Mouse (Mus musculus) testis, postnatal 14 days (tissue): Measurements from ENCODE around the gene Slc4a1.
"Not testable (repeated sequence)": the region's sequence is repeated elsewhere in the genome, so short reads cannot be mapped to it uniquely, and the experiment has no call there.

ENCODE experiments used
- DNase-seq: peaks from one replicate; pipeline ENCODE4 v3.0.0; 2021; ENCODE audit warnings: low spot score

Gene Slc4a1

DNA sequence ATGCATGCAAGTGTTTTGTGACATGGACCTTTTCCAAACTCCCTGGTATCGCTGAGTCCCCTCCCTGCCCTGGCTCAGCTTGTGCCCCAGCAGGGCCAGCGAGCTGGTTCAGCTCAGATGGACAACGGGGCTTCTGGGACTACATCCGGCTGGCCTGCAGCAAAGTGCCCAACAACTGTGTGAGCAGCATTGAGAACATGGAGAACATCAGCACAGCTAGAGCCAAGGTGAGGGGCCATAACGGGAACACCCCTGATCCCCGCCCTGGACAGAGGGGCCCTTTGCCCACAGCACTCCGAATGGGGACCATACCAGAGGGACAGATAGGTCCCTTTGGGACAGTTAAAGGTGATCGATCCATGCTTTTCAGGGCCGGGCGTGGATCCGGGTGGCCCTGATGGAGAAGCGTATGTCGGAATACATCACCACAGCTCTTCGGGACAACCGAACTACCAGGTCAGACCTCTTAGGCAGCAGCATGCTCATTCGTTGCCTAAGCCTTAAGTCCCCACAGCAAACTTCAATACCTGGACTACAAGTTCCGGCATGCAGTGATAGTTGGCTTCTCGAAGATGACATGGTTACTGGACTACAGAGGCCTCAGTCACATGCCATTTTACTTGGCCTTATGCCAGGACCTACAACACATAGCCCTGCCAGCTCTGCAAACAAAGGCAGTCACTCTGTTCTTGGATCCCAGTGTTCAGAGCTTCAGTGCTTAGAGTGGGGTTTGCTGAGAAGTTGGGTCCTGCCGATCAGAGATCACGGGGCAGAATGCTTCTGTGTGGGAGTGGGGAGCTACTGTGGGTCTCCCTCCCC, 32.2 kb upstream of the Slc4a1 start:
- peak; percentile 12 for DNase-seq

DNA sequence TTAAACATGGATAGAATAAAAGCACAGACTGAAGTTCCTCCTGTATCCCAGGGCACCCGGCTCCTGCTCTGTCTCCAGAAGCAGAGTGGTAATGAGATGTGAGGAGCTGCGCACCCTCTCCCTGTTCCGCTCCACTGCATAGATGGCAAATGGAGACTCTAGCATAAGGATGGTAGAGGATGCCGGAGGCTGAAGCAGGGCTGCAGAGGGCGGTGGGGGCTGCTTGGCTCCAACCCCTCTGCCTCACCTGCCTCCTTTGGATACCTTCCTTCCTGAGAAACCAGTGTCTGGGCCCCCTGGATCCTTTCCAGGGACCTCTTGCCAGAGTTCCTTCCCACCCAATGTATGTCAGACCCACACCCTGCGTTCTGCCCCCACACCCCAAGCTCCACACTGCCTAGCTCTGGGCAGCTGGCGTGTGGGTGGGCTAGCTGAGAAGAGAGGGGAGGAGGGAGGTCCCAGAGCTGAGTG, 30.7 kb upstream of the Slc4a1 start:
- no peak for DNase-seq

GRCm38 (mm10) chr11:102396263-102396662, 30.3 kb upstream of the Slc4a1 start:
- DNase-seq: no peak

- no peak for DNase-seq
Measured at GRCm38 (mm10) chr11:102395250-102395649, 29.2 kb upstream of the Slc4a1 start.

DNA sequence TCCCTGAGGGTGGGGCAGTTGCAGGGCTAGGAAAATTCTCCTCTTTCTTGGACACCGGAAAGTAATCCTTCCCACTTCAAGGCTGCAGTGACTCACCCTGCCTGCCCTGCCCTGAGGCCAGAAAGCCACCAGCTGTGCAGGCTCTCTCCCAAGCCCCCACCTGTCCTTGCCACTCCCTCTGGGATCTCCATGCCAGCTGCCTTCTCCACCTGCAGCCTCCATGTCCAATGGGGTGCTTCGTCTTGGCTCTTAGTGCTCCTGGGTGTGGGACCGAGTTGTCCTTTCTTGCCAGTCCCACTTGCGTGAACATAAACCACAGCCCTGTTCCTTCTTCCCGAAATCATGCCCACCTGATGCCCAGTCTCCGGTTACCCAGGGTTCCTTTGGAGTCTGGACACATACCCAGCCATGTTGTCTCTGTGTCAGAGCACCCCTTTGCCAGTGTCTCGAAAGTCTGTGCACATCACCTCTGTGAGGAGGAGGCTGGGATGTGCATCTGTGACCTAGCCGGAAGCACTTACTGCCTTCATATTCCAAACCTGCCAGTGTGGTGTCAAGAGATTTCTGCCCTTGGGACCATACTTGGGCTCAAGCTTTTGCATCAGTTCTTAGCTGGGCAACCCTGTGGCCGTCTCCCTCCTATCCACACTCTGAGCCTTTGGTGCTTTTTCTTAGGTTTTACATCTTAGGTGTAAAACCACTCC, 28.6 kb upstream of the Slc4a1 start:
- no peak for DNase-seq

GRCm38 (mm10) chr11:102393719-102394420, 27.9 kb upstream of the Slc4a1 start:
- DNase-seq: no peak

DNA sequence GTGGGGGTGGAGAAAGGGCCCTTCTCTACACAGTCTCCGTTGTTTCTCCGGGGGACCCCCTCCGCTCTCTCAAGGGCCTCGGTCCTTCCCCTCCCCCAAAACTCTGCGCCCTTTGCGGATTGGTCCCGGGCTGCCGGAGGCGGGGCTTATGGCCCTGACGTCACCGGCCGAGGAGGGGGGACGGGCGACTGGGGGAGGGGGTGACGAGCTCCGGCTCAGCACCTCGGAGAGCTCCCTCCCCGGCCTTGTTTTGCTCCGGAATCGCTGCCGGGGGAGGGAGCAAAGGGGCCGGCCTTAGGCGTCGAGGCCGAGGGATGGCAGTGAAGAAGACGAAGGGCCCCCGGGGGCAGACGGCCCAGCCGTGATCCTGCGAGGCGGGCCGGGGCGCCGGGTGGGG, 27.2 kb upstream of the Slc4a1 start, which contains the start of gene Rundc3a:
Gene Rundc3a, plus strand, starts transcription at position 166 of the 397 bp plus-strand sequence.
- DNase-seq: peak; percentile 84

- no peak for DNase-seq
Measured at GRCm38 (mm10) chr11:102392441-102393237, 26.6 kb upstream of the Slc4a1 start.

GRCm38 (mm10) chr11:102389436-102389835, 23.4 kb upstream of the Slc4a1 start:
- DNase-seq: not testable (repeated sequence)

GRCm38 (mm10) chr11:102386121-102386520, 20.1 kb upstream of the Slc4a1 start:
- DNase-seq: no peak

DNA sequence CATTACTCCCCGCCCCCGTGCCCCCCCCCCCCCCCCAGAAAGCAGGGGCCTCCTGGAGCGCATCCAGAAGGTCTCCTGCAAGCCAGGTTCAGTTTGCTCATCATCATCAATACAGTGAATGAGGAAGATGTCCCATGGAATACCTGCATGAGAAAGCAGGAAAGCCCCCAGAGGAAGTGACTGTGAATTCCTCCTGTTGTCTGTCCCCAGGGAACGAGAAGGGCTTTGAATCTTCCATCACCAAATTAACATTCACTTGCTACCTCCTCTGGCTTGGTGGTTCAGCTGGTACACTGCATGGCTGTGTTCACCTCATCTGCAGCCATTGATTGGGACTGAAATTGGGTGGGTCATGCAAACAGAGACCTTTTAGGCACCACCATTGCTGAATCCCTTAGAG, 19.1 kb upstream of the Slc4a1 start:
- DNase-seq: no peak

DNA sequence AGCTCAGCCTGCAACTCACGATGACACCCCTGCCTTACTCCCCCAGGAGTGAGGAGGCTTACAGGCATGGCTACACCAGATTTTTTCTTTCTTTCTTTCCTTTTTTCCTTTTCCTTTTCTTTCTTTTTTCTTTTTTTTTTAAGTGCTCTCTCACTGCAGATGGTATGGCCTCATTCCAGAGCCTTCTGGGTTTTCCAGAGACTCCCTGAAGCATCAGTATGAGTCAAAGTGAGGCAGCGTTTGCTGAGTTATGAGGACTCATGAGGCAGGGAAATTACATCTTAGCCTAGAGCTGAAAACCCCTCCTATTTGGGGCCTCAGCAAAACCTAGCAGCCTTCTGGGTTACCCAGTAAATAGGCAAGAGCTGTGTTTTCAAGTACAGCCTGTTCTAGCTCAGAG, 18.4 kb upstream of the Slc4a1 start:
- DNase-seq: no peak

DNA sequence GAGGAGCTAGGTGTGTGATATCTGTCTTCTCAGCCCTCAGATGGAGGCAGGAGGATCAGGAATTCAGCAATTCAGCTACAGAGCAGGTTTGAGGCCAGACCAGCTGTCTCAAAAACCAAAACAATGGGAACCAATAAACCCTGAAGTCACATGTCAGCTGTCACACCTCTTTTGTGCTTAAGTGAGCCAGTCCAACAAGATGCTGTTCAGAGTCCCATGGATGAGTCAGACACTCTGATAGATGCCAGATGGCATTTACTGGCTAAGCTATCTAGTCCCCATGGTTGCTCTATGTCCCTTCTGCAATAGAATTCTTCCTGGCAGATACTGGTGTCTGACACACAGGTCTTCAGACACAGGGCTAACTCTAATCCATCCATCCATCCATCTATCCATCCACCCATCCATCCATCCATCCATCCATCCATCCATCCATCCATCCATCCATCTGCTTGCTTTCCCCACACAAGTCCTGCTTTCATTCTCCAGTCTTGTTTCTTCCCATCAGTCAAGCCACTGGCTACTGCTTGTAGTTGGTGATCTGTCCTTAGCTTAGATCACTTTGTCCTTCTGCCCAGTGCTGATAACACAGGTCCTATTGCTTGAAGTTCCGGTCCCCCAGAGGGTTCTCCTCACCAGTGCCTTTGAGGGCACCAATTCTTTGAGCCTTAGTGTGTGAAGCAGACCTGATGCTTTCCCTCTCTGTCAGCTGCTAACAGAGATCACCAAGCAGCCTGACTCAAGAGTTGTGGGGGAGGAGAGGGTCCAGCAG, 17.5 kb upstream of the Slc4a1 start:
- DNase-seq: no peak

DNA sequence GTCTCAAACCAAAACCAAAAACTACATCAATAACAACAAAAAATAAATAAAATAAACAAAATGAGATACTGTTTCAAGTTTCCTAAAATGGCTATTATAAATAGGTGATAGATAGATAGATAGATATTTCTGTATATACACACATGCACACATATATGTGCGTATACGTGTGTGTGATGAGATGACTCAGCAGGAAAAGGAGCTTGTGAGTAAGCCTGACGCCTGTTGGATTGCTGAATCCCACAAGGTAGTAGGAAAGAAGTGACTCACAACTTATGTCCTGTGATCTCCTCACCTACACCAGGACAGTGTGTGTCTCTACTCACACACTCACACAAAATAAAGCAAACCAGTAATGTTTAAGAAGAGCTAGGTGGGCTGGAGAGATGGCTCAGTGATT, 16.8 kb upstream of the Slc4a1 start:
- DNase-seq: no peak

DNA sequence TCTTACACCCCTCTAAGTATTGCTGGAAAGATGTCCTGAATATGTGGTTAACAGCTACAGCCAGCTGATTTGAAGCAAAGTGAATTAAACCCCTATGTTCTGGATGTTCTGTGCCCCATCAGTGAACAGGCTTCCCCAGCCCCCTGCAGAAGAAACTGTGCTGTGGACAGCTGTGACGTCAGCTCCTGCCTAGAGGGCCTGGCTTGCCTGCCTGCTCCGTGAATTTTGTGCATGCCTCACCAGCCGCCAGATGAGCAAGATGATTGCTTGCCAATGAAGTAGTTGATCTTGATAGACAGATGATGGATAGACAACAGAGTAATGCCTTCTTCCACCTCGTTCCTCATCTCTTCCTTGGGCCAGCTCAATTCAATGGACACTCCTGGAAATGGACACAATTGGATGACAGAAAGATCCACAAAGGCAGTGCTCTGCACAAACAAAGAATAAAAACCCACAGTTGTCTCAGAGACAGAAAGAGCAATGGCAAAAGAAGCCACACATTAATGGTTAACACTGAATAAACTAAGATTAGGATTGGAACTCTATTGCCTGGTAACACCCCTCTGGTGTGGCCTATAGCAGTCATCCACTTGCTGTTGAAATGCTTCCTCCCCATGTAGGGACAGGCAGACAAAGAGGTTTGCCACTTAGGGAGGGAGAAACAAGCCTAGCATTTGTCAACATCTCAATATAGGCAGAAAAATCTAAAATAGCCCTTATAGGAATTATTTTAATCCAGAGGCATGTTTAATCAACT, 15.5 kb upstream of the Slc4a1 start:
- DNase-seq: no peak

DNA sequence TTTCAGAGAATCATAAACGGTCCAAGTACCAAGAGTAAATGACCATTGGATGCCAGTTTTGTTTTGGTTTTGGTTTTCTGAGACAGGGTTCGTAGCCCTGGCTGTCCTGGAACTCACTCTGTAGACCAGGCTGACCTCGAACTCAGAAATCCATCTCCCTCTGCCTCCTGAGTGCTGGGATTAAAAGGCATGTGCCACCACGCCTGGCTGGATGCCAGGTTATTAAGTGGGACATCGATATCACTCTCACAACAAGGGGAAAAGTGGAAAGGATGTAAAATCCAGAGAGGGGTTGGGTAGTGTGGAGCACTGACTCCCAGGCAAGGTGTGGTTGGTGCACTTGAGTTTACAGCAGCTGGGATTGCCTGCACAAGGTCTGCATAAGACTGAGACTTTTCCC, 14.1 kb upstream of the Slc4a1 start:
- no peak for DNase-seq

- peak; percentile 71 for DNase-seq
Measured at GRCm38 (mm10) chr11:102377186-102377585, 11.2 kb upstream of the Slc4a1 start.

DNA sequence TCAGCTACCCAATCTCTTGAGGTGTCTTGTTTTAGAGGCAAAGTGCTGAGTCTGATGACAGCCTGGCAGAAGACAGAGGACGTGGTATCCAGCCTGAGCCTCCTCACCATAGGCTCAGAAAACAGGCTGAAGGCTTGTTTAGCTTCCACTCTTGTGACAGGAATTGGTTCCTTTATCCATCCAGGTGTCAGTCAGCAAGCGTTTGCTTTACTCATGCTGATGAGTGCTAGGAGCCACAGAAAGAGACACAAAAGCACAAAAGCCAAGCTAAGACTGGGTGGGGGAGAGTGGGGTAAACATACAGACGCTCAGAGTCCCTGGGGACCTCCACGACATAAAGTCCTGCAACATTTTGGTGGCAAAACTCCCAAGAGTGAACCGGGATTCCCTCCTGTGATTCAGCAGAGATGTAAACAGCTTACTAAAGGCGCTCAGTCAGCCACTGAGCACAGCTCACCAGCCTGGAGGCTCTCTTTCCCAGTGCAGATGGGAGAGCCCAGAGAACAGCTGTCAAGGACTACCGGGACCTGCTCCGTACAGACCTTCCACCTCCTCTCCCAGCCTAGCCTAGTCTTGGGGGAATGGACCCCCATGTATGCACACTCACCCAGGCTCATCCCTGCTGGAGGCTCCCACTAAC, 10.3 kb upstream of the Slc4a1 start:
- DNase-seq: no peak
